Mouse (Mus musculus) liver, adult 2 months (tissue): ENCODE data around the gene Phf8.

Source experiments
- CTCF ChIP-seq: fragments of 200-500 bp; IDR thresholded peaks from 2 replicates; pipeline ENCODE4 v1.5.1; 2011; ENCODE audit warnings: low read depth, low read length, control low read depth
- POLR2A ChIP-seq: fragments of 200-500 bp; IDR thresholded peaks from 2 replicates; pipeline ENCODE4 v1.6.1; 2011; ENCODE audit warnings: low read length, control low read depth; ENCODE audit not compliant: insufficient read depth; ENCODE audit errors: extremely low read depth

- TF ChIP-seq CTCF = no peak
- TF ChIP-seq POLR2A = no peak
Measured at GRCm38 (mm10) chrX:151513694-151514093, 6.8 kb upstream of the Phf8 start.
